Mouse (Mus musculus) monocyte, adult 59 days (primary cell): ENCODE results near the gene Olfr221. TPM values are rescaled to one million over a fixed set of nuclear protein-coding genes. Genes with fewer than 3 reads are reported as not detected.

Source experiments
- total RNA-seq, 2 experiments: library from RNA; stranded (reverse); gene quantifications; one replicate each; pipeline ENCODE4 v1.2.4; 2023

Gene Olfr221
- not detected for total RNA-seq

DNA sequence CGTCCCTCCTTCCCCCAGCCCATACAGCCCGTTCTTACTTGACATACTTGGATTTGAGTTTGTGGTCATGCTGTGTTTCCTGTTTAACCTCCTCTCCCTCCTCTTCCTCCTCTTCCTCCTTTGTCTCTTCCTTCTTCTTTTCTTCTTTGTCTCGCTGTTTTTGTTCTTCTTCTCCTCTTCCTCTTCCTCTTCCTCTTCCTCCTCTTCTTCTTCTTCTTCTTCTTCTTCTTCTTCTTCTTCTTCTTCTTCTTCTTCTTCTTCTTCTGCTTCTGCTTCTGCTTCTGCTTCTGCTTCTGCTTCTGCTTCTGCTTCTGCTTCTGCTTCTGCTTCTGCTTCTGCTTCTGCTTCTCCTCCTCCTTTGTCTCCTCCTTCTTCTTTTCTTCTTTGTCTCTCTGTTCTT lies at the start of gene Olfr221:
Olfr221 (minus strand) TSS at position 101 of the 400 bp plus-strand sequence.

DNA sequence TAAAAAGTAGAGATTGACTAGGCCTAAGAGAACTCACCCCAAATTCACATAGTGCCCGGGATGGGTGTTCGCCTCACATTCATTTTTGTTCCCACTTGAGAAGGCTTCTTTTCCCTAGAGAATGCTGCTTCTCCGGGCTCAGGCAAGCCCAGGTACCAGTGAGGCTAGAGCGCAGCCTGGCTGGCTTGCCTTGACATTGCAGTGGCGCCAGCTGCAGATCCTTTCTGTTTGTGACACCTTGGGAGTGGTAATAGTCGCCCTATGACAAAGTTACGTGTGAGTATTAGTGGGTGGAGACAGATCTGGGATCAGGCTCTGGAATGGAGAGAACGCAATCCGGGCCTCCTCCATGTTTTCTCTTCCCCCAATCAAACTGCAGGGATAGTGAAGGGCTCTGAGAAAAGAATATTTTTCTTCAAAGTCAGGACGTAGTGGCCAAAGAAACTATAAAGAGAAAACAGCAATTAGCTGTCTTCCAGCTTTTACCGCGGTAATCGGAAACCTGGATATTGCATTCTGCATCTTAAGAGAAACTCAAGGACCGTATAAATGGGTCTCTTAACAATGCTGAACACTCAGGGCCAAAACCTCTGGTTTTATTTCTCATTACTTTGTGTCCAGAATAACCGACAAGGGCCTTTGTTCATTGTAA lies 21.6 kb downstream of the Olfr221 start, which contains the start of gene Zfp219:
Zfp219 (minus strand) TSS at position 248 of the 652 bp plus-strand sequence.

DNA sequence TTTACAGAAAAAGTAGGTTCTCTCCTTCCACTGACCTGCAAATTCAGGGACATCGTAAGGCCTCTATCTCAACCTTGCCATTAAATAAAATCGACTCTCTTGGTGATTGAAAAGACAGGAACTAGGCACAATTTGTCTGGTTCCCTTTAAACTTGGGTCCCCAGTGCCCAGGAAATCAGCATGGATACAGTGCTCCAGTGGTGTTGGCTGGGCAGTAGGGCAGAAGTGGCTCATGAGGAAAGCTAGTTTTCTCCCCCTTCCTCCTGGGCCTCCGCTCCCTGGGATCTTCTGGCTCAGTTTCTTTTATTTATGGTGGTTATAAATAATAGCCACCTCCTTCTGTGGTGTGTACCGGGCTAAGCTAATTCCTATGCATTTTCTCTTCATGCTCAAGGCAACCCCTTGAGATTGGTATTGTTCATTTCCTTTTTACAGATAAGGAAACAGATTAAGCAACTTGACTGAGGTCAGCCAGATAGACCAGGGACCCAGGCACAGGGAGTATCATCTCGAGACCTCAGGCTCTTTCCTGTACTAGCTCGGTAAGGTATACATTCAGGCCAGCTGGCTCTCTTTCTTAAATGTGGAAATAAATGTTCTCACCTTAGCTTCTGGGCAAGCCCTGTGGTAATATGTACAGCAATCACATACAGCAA lies 26.7 kb downstream of the Olfr221 start, which contains the start of gene Tmem253:
Tmem253 (plus strand) TSS at position 214 of the 656 bp plus-strand sequence.

DNA sequence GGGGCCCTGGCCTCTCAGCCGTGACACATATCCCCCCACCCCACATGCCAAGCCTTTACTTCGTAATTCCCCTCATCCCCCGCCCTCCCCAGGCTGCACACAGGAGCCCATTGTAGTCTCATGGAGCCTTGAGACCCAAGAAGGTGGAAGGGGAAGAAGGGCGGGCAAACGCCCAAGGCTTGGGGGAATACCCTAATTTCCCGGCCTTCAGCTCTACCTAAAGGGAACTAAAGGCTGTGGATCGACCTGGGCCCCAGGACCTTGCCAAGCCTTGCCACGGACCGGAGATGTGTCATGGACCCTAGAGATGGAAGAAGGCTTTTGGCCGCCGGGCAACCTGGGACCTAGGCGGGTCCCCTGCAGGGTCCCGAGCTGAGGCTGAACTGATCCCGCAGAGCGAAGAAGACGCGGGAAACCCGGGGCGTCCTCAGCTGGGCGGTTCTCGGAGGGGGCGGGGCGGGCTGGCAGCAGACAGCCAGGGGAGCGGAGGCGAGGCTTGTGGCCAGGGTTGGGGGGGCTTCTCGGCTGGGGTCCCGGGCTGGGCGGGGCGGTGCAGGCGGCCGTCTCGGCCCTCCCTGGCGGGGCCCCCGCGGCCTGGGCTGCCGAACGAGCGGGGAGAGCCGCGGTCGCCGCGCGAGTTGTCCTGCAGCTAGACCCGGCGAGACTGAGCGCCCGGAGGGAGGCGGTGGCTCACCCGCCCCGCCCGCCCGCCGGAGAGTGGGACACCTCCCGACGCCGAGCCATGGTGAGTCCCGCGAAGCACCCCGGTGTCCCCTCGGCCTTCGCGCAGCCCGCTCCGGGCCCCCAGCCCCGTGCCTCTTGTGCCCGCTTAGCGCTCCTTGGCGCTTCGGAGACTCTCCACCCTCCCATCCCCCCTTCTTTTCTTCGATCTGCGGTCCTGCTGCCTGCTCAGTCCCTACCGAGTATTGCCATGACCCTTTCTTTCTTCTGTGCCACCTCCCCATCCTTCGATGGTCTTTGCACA lies 57.7 kb downstream of the Olfr221 start, which contains the start of gene Arhgef40:
Arhgef40 (plus strand) TSS at position 473 of the 985 bp plus-strand sequence.

Other genes starting within 250 kb of the Olfr221 start
- not detected for gene AY358078, start 242.4 kb downstream of the Olfr221 start, total RNA-seq
- under 1 TPM in 1 of 2 experiments, not detected in 1; 0.79 TPM for gene Ear6, start 188.8 kb downstream of the Olfr221 start, total RNA-seq
- 10 to 100 TPM; 33.4 to 42.7 TPM for gene Mettl17, start 157.6 kb downstream of the Olfr221 start, total RNA-seq
- gene Slc39a2, start 149.6 kb downstream of the Olfr221 start, total RNA-seq, result under 1 TPM; 0.18 to 0.49 TPM
- 1 to 10 TPM; 1.8 TPM for gene Ndrg2, start 128.3 kb downstream of the Olfr221 start, total RNA-seq
- gene Tppp2, start 124.0 kb downstream of the Olfr221 start, total RNA-seq, result not detected
- not detected for gene Rnase13, start 119.7 kb downstream of the Olfr221 start, total RNA-seq
- 1 to 10 TPM; 3.7 to 4.6 TPM for gene Arhgef40, start 57.7 kb downstream of the Olfr221 start, total RNA-seq
- gene Tmem253, start 26.8 kb downstream of the Olfr221 start, total RNA-seq, result not detected
- gene Zfp219, start 21.7 kb downstream of the Olfr221 start, total RNA-seq, result 10 to 100 TPM; 20.4 to 20.7 TPM
- 100 to 1,000 TPM; 268 to 272 TPM for gene Hnrnpc, start 61.6 kb upstream of the Olfr221 start, total RNA-seq
- gene Rpgrip1, start 68.2 kb upstream of the Olfr221 start, total RNA-seq, result 1 to 10 TPM; 1.2 to 1.4 TPM
- 10 to 100 TPM; 54.3 to 57.0 TPM for gene Supt16, start 155.0 kb upstream of the Olfr221 start, total RNA-seq
- 100 to 1,000 TPM; 135 to 144 TPM for gene Chd8, start 215.3 kb upstream of the Olfr221 start, total RNA-seq
- gene Tox4, start 236.7 kb upstream of the Olfr221 start, total RNA-seq, result 100 to 1,000 TPM in 1 of 2 experiments, 10 to 100 TPM in 1; 89.5 to 107 TPM
- 1 to 10 TPM; 8.5 to 10.0 TPM for gene Rab2b, start 237.1 kb upstream of the Olfr221 start, total RNA-seq